Mouse (Mus musculus): Measurements from ENCODE around the gene Klrb1c. TPM values are rescaled to one million over a fixed set of nuclear protein-coding genes. Genes with fewer than 3 reads are reported as not detected.
"Not testable (repeated sequence)": the region's sequence is repeated elsewhere in the genome, so short reads cannot be mapped to it uniquely, and the experiment has no call there.

Klrb1c gene
- polyA plus RNA-seq, 1 experiment from 2014 or later = 0.10 TPM

DNA sequence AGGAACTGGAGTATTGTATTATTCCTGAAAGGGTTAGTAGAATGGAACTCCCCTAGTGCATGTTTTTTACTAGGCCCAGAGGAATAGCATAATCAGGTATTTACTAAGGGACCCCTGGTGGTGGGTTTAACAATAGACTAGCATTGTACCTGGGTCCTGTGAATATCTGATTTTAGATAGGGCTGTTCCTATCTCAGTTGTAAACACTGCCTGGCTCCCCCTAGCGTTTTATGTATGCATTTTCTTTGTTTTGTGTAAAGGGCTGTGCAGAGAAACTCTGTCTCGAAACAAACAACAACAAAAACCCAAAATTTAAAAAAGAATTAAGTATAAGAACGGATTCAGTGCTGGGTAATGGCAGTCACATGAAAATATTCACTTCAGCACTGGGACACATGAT lies 18.0 kb upstream of the Klrb1c start:
- no peak for ATAC-seq
- no peak overlapping the region for H3K4me2 ChIP-seq
- H3K9ac ChIP-seq = no peak overlapping the region
- H3K4me1 ChIP-seq = peaks cover 17% of the 10 kb centered on the region
- H3K27ac ChIP-seq = no peak overlapping the region
- WGBS (ENCODE audit: insufficient replicate concordance) = 48% methylated on average over 3 of the region's 3 CpGs
- H3K36me3 ChIP-seq = no peaks in the 10 kb centered on the region
- H3K4me3 ChIP-seq = no peak overlapping the region
- H3K9me3 ChIP-seq (replicated peaks) = no peaks in the 10 kb centered on the region
- no peaks in the 10 kb centered on the region for H3K27me3 ChIP-seq (replicated peaks)

- not testable (repeated sequence) for ATAC-seq; H3K27me3 ChIP-seq (replicated peaks); H3K9ac ChIP-seq; H3K4me2 ChIP-seq; H3K27ac ChIP-seq; H3K4me3 ChIP-seq; H3K36me3 ChIP-seq; H3K9me3 ChIP-seq (replicated peaks)
- WGBS (ENCODE audit: insufficient replicate concordance) = 64% methylated on average over 7 of the region's 7 CpGs
- H3K4me1 ChIP-seq = peaks cover 18% of the 10 kb centered on the region
These were observed 16.0 kb upstream of the Klrb1c start for GRCm38 (mm10) chr6:128804823-128805640.

- peak overlapping the region; percentile 52 for H3K4me3 ChIP-seq
- no peaks in the 10 kb centered on the region for H3K36me3 ChIP-seq
- H3K27ac ChIP-seq = no peak overlapping the region
- peak; percentile 89 for ATAC-seq
- H3K4me2 ChIP-seq = peak overlapping the region; percentile 82
- 6% methylated on average over 26 of the region's 26 CpGs for WGBS (ENCODE audit: insufficient replicate concordance)
- H3K9ac ChIP-seq = peak overlapping the region; percentile 62
- H3K4me1 ChIP-seq = peaks cover 25% of the 10 kb centered on the region
- H3K27me3 ChIP-seq (replicated peaks) = no peaks in the 10 kb centered on the region
- H3K9me3 ChIP-seq (replicated peaks) = no peaks in the 10 kb centered on the region
These were observed 14.2 kb upstream of the Klrb1c start for GRCm38 (mm10) chr6:128802999-128803857.

- peak overlapping the region; percentile 2; the same call in 1 of the 2 replicates for H3K27ac ChIP-seq
- no peaks in the 10 kb centered on the region for H3K36me3 ChIP-seq
- peak overlapping the region; percentile 51 for H3K4me3 ChIP-seq
- peak overlapping the region; percentile 62 for H3K9ac ChIP-seq
- H3K4me2 ChIP-seq = peak overlapping the region; percentile 82
- no peaks in the 10 kb centered on the region for H3K9me3 ChIP-seq (replicated peaks)
- 14% methylated on average over 10 of the region's 10 CpGs for WGBS (ENCODE audit: insufficient replicate concordance)
- peak; percentile 27 for ATAC-seq
- peaks cover 32% of the 10 kb centered on the region for H3K4me1 ChIP-seq
- H3K27me3 ChIP-seq (replicated peaks) = no peaks in the 10 kb centered on the region
These were observed 13.5 kb upstream of the Klrb1c start for GRCm38 (mm10) chr6:128802557-128802956.

DNA sequence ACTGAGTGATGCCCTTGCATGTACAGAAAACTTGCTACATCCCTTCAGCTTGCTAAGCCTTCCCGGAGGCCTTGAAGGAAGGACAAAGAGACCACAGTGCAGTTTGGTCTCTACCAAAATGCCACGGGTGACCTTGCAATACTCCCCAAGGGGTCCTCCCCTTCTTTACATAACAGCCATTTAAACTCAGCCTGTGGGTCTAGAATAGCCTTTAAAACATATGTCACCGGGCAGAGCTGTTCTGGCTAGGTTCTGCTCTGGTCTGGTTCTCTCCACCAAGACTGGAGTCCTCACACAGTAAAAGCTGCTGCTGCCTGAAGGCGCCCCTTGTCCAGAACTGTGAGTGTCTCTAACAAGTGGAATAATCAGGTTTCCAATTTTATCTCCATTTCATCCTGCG lies 11.7 kb upstream of the Klrb1c start:
- ATAC-seq; H3K4me3 ChIP-seq; H3K9me3 ChIP-seq (replicated peaks); H3K27me3 ChIP-seq (replicated peaks); H3K36me3 ChIP-seq; H3K9ac ChIP-seq; H3K27ac ChIP-seq; H3K4me2 ChIP-seq: not testable (repeated sequence)
- WGBS (ENCODE audit: insufficient replicate concordance) = 74% methylated on average over 5 of the region's 5 CpGs
- H3K4me1 ChIP-seq = peaks cover 45% of the 10 kb centered on the region

- Histone ChIP-seq H3K27me3 (replicated peaks) (no peaks in the 10 kb centered on the region), H3K4me2 (peak overlapping the region; percentile 80), H3K4me3 (peak overlapping the region; percentile 72), H3K36me3 (no peaks in the 10 kb centered on the region), H3K9ac (peak overlapping the region; percentile 75), H3K4me1 (peaks cover 45% of the 10 kb centered on the region), H3K27ac (no peak overlapping the region), H3K9me3 (replicated peaks) (no peaks in the 10 kb centered on the region)
- ATAC-seq = no peak
- 23% methylated on average over 7 of the region's 7 CpGs for WGBS (ENCODE audit: insufficient replicate concordance)
These were observed 10.9 kb upstream of the Klrb1c start for GRCm38 (mm10) chr6:128799896-128800270.

- Histone ChIP-seq H3K9ac (peak overlapping the region; percentile 75), H3K4me2 (peak overlapping the region; percentile 80), H3K4me1 (peaks cover 45% of the 10 kb centered on the region), H3K27ac (peak overlapping the region; percentile 76), H3K4me3 (peak overlapping the region; percentile 72)
- WGBS (ENCODE audit: insufficient replicate concordance) = under 1% methylated on average over 49 of the region's 49 CpGs
- ATAC-seq = peak; percentile 66
- H3K27me3 ChIP-seq (replicated peaks); H3K9me3 ChIP-seq (replicated peaks); H3K36me3 ChIP-seq: not testable (repeated sequence)
These were observed 10.3 kb upstream of the Klrb1c start for GRCm38 (mm10) chr6:128799144-128799895.

DNA sequence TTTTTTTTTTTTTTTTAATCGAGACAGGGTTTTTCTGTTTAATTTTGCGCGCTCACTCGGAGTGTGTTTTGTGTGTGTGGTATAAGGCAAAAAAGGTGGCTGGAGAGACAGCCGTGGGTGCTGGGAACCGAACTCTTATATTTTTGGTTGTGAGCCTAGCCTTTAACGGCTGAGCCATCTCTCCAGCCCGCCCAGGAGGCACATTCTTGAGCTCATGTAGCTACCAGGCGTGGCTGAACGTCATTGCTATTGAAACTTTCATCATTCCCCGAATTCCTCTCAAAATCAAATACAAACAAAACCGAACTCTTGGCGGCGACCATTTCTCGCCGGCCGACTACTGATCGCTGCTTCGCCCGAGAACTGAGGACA lies 9.7 kb upstream of the Klrb1c start:
- Histone ChIP-seq H3K9ac (peak overlapping the region; percentile 75), H3K4me2 (peak overlapping the region; percentile 80), H3K27ac (peak overlapping the region; percentile 76), H3K4me1 (peaks cover 43% of the 10 kb centered on the region), H3K4me3 (peak overlapping the region; percentile 72)
- not testable (repeated sequence) for H3K36me3 ChIP-seq; H3K27me3 ChIP-seq (replicated peaks); H3K9me3 ChIP-seq (replicated peaks)
- WGBS (ENCODE audit: insufficient replicate concordance) = 0% methylated on average over 20 of the region's 20 CpGs
- peak; percentile 64 for ATAC-seq

DNA sequence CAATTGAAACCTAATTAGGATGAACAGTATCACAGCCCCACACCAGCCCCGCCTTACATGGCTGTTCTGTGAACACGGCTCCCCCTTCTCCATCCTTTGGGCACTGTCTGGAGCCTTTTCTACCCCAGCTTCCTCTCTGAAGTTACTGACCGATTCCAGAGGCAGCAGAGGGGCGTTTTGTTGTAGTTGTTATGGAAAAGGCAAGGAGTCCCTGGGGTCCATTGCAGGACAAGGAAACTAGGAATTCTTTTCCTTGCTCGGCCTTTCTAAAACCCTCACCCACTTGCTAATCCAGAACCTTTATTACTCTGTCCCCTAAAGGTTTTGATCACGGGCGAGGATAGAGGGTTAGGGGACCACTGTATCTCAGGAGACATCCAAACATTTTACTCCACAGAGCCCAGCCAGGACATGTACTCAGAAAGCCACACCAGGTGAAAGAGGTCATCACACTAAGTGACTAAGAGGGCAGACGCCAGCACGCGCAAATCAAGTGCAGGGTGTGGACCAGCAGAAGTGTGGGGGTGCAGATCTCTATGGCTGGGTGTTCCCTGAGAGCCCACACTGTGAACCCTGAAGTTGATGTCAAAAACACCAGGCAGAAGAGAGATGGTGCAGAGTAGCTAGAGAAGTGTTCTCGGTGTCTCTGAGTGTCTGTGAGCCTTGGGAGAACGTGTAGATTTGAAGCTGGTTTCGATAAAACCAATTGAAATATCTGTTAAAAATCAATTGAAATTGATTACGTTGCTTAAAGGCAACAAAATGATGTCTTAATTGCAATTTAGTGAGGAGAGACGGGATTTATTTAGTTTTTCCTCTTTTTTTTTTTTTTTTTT lies 9.1 kb upstream of the Klrb1c start:
- Histone ChIP-seq H3K4me2 (peak overlapping the region; percentile 80), H3K9ac (peak overlapping the region; percentile 53), H3K4me1 (peaks cover 43% of the 10 kb centered on the region), H3K9me3 (replicated peaks) (no peaks in the 10 kb centered on the region), H3K4me3 (peak overlapping the region; percentile 72), H3K27me3 (replicated peaks) (no peaks in the 10 kb centered on the region), H3K27ac (0 out of 2 replicates have a peak overlapping the region, but pooled peaks have one; percentile 8), H3K36me3 (no peaks in the 10 kb centered on the region)
- ATAC-seq = no peak
- WGBS (ENCODE audit: insufficient replicate concordance) = 17% methylated on average over 15 of the region's 15 CpGs

GRCm38 (mm10) chr6:128797185-128797905 lies 8.3 kb upstream of the Klrb1c start:
- no peak overlapping the region for H3K27ac ChIP-seq
- H3K4me1 ChIP-seq = peaks cover 44% of the 10 kb centered on the region
- peak overlapping the region; percentile 80 for H3K4me2 ChIP-seq
- H3K27me3 ChIP-seq (replicated peaks) = no peaks in the 10 kb centered on the region
- H3K4me3 ChIP-seq = no peak overlapping the region; the same call in none of the 2 replicates
- 0 out of 2 replicates have a peak overlapping the region, but pooled peaks have one; percentile 53 for H3K9ac ChIP-seq
- ATAC-seq = no peak
- no peaks in the 10 kb centered on the region for H3K9me3 ChIP-seq (replicated peaks)
- no peaks in the 10 kb centered on the region for H3K36me3 ChIP-seq
- WGBS (ENCODE audit: insufficient replicate concordance) = 59% methylated on average over 12 of the region's 12 CpGs

All from liver, embryonic 12.5 days (tissue).